Mouse (Mus musculus) heart, adult 18-20 months (tissue): ENCODE data around the gene Gm13212. TPM values are rescaled to one million over a fixed set of nuclear protein-coding genes. Genes with fewer than 3 reads are reported as not detected.

Experiments used
- total RNA-seq, 2 experiments: library from RNA; stranded (reverse); gene quantifications; 2 replicates each; pipeline ENCODE4 v1.2.3; 2021

The Gm13212 gene
- total RNA-seq, 2 experiments from 2014 or later = 2.3 to 2.4 TPM

Other genes starting within 250 kb of the Gm13212 start
- under 1 TPM; 0.39 to 0.45 TPM for gene Zfp990, start 74.4 kb upstream of the Gm13212 start, total RNA-seq
- under 1 TPM; 0.26 to 0.27 TPM for gene Zfp980, start 85.5 kb downstream of the Gm13212 start, total RNA-seq